Mouse (Mus musculus): Measurements from ENCODE around the gene Tbca.

Gene Tbca

GRCm38 (mm10) chr13:94847870-94848269 lies 59.2 kb downstream of the Tbca start:
- DNase-seq (ENCODE audit: low read depth, low spot score): no peak

- DNase-seq (ENCODE audit: low read depth, low spot score): no peak
Observed at GRCm38 (mm10) chr13:94849351-94849750, 60.6 kb downstream of the Tbca start.

DNA sequence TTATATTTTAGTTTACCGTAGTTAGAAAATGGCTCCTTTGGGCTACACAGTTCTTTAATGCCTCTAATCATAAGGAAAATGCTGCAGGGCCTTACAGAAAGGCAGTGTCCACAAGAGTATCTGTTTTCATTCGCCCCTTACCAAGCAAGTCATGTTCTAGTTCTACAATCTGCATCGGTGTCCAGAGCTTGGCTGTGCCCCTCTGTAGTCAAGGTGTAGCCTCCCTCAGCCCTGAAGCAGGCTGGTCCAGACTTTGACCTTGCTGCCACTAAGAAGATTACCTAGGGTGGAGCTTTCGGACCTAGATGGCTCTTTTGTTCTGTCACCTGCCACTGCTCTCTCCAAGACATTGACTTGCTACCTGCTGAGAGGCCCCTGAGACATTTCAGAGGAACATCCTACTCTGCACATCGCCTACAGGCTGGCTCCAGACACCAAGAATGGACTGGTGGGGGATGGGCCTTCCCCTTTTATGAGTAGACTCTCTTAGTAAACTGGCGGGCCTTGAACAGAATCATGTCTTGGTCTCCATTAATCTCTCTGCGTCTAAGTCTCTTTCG lies 69.4 kb downstream of the Tbca start:
- DNase-seq (ENCODE audit: low read depth, low spot score): no peak

DNA sequence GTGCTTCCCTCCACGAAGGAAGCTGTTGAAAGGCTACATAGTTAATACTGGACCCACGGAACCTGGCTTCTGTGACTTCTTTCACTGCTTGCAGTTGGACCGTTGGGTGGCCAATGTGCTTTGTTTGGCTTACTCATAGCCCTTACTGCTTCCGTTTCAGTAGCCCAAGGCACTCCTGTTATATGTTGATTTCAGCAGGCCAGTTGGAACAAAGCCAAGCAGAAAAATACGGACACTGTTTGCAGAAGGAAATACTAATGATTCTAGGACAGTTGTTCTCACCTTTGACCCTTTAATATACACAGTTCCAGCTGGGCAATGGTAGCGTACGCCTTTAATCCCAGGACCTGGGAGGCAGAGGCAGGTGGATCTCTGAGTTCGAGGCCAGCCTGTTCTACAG lies 70.5 kb downstream of the Tbca start:
- DNase-seq (ENCODE audit: low read depth, low spot score): no peak

DNA sequence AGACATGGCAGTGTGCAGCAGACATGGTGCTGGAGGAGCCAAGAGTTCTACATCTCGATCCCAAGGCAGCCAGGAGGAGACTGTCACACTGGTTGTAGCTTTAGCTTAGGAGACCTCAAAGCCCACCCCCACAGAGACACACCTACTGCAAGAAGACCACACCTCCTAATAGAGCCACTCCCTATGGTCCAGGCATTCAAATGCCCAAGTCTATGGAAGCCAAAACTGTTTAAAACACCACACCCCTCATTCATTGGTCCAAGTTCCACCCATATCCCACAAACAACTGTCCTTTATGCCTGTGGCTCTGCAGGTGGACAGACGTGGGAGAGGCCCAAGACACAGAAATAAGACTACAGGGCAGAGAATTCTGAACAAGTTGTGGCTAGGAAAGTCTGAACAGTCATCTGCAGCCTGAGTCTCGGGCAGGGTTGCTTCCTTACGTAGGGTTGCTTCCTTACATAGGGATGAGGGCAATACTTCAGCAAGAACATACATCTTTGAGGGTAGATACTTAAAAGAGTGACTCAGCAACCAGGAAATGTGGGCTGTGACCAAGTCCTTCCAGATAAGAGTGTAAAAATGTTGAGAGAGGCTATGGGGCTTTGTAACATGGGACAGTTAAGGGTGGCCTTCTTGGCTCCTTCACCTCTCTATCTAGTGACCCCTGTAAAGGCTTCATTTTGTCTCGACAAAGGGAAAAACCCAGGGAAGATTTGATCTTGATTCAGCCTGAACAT lies 74.0 kb downstream of the Tbca start:
- no peak for DNase-seq (ENCODE audit: low read depth, low spot score)

DNA sequence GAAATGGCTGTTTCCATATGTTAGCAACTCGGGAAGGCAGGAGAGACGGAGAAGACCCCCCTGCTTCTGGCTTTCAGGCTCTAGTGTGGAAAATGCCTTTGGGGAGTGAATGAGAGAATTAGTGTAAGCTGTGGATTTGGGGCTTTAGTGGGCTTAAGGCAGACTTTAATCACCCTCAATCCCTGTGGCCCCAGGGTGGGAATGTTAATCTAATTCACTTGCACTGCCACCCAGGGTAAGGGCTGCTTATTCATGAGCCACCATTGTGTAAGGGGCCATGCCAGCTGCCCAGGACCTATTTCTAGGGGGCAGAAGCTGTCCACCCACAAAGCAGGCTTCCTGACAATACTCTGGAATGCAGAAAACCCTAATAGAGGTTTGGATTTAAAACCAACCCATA lies 78.2 kb downstream of the Tbca start:
- no peak for DNase-seq (ENCODE audit: low read depth, low spot score)

DNA sequence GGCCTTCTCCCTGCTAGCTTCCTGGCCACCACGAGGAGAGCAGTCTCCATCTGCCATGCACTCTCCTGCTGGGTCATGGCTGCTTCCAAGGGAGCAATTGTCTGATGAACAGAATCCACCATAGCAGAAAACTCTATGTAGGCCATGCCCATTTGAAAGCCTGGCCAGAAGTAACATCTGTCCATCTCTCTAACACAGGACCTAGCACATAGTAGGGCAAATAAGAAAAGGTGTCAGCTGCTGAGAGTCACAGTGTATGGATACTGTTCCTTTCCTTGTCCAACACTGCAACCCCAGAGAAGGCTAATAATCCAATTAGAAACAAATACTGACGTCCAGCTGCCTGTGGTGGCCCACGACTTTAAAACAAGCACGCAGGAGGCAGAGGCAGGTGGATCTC lies 79.1 kb downstream of the Tbca start:
- no peak for DNase-seq (ENCODE audit: low read depth, low spot score)

- peak; percentile 68 for DNase-seq (ENCODE audit: low read depth, low spot score)
Observed at GRCm38 (mm10) chr13:94868478-94868950, 79.8 kb downstream of the Tbca start.

DNA sequence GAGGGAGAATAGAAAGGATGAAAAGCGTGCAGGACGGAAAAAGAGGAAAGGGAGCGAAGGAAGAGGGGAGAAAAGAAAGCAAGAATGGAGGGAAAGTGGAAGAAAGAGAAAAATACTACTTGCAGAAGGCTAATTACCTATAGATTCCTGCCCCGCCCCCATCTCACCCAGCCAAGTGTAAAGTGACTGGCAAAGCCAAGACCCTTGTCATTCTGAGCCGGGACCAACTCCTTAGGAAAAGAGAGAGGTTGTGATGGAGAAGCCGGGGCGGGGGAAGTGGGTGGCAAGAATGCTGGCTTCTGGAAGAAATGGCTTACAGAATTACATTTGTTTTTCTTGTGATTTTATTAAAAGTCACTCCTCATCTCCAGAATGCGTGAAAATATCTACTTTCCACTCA lies 80.8 kb downstream of the Tbca start:
- DNase-seq (ENCODE audit: low read depth, low spot score): no peak

DNA sequence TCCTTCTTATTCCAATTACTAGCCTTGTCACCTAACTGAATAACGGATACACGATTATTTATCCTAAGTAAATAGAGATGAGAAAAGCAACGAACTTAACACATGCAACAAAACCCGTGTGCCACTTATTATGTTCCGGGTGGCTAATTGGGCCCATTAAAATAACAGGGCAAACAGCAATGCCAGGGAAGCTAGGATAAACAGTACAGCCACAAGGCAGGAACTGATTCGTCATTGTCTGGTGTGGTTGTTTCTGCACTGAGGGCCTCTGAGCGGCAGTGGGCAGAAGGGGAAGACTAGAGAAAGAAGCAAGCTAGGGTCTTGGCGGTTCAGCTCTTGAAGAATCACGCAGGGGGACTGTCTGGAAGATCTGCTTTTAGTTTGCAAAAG lies 81.4 kb downstream of the Tbca start:
- no peak for DNase-seq (ENCODE audit: low read depth, low spot score)

- DNase-seq (ENCODE audit: low read depth, low spot score): no peak
Observed at GRCm38 (mm10) chr13:94870461-94871186, 81.9 kb downstream of the Tbca start.

GRCm38 (mm10) chr13:94871806-94872320 lies 83.2 kb downstream of the Tbca start:
- DNase-seq (ENCODE audit: low read depth, low spot score): no peak

DNA sequence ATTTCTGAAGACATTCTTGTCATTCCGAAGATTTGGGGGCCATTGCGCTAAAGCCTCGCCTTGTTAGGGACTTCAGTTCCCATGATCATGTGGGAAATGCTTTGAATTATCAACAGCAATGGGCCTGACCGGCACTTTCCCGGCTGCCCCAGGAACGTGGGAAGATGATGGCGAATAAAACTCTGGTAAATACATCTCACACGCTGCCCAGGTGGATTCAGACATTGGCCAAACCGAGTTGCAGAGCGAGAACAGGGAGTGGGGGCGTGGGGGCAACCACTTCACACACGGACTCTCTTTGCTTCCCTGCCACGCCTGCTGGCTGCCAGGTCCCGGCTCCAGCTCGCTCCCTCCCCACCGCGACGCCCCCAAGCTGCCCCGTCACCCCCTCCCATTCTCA lies 83.7 kb downstream of the Tbca start:
- no peak for DNase-seq (ENCODE audit: low read depth, low spot score)

DNA sequence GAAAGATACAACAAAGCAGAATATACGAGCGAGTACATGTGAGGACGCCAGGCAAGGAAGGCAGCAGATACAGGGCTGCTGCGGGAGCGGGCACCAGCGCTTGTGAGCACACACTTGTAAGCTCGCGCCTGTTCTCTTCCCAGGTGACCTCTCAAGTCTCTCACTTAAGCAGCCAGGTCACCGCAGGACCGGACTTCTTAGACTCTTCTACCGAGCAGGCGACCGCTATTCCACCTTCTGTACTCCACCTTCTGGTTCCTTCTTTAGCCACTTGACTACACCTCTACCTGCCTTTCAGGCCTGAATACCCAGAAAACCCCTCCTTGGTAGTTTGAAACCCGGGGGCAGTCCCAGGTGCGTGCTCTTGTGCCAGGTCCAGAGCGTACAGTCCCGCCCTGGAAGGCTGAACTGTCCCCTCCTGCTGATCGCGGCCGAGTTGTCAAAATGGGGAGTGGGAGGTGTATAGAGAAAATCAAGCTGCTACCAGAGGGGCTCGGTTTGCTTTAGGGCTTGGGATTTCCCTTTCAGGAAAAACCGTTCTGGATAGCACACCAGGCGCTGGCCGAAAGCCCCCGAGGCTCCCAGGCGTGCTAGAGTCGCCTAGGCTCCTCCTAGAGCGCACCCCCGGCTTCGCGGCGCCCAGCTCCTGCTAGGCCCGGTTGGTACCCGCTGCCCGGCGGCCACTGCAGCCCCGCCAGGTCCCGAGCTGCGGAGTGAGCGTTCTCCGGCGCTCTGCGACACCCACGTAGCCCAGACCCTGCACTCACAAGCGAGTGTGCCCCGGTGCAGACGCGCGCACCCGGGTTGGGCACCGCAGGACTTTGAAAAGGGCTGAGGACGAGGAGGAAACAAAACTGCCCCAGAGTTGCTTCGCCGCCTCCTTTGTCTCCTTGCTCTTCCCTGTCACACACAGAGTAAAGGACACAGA lies 84.7 kb downstream of the Tbca start:
- no peak for DNase-seq (ENCODE audit: low read depth, low spot score)

GRCm38 (mm10) chr13:94874039-94874425 lies 85.3 kb downstream of the Tbca start:
- no peak for DNase-seq (ENCODE audit: low read depth, low spot score)

GRCm38 (mm10) chr13:94874656-94875395 lies 86.1 kb downstream of the Tbca start:
- no peak for DNase-seq (ENCODE audit: low read depth, low spot score)

GRCm38 (mm10) chr13:94875396-94875880 lies 86.7 kb downstream of the Tbca start, which contains the start of gene Otp:
Otp (plus strand) TSS chr13:94875602.
- no peak for DNase-seq (ENCODE audit: low read depth, low spot score)

DNA sequence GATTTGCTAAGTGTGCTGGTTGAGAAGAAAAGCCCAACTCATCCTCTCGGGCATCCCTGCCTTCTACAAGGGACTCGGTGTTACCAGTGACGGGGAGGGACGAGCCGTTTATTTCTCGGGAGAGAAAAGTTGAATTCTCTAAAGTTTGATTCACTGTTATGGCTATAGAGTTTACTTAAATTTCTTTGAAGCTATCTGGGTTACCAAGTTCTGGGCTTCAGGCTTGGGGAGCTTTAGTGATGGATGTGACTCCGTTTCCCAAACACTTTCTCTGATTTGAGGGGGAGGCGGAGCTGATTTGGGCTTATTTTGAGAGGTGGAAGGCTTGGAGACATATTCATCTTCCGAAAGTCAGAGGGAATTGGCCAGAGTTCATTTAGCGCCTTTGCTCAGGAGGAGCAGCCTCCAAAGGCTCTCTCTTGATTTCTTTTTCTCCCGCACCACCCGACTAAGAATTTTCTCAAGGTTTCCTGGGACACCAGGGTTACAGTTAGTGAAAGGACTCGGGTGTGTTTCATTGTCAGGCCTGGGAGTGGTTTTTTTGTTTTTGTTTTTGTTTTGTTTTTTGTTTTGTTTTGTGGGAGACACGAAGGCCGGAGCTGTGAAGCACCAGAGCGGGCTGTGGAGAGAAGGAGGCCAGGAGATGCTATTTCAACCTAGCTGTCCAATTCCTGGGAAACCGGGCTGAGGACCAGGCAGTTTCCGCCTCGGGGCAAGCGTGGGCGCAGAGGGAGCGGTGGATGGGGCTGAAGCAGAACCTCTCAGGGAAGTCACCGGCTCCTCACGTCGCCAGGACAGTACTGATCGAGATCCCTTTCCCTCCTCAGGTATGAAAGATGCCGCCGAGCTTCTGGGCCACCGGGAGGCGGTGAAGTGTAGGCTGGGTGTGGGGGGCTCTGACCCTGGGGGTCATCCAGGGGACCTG lies 87.8 kb downstream of the Tbca start:
- no peak for DNase-seq (ENCODE audit: low read depth, low spot score)

DNA sequence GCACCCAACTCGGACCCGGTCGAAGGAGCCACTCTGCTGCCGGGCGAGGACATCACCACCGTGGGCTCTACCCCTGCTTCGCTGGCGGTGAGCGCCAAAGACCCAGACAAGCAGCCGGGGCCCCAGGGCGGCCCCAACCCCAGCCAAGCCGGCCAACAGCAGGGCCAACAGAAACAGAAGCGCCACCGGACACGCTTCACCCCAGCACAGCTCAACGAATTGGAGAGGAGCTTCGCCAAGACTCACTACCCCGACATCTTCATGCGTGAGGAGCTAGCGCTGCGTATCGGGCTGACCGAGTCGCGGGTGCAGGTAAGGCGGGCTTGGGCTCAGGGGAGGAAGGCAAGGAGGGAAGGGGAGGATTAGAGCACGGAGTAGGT lies 88.5 kb downstream of the Tbca start:
- no peak for DNase-seq (ENCODE audit: low read depth, low spot score)

Data from CD4-positive, CD25-positive, alpha-beta regulatory T cell, adult 2 months (primary cell).